Mouse (Mus musculus): ENCODE measurements at regions not wholly inside any gene's neighbourhood (a gene's known extent, or its start where the extent isn't known, plus 50 kb on each side); places are given as distances from the start of the nearest gene placed in this dataset.

DNA sequence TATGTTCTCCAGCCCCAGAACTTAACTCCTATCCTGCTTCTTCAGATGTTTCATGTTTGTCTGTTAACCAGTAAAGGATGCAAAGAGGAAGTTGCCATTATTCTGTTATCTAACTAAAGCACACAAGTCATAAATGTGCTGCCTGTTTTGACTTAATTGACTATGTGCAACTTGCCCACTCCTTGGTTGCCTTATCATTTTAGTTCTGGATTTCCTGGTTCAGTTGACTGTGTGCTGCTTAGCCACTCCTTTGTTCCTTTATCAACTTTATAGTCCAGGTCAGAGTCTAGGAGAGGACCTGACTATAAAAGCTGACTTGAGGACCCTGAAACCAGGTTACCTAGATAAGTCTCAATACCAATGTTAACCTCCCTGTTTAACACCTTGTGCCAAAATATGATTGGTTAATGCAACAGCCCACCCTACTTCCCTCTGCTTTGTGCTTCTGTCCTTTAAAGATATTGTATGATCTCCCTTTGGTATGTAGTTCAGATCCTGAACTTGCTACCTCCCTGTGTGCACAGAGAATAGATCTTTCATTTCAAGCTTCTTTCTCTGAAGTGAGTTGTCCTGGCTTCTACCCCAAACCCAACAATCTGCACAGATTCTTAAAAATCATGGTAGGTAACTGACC lies 721.2 kb upstream of the Lcorl start:
- ATAC-seq (ENCODE audit: insufficient read depth, low FRiP score) = peak; percentile 71
- H3K4me2 ChIP-seq (ENCODE audit: low read depth, low read length) = no peak overlapping the region
- no peaks in the 10 kb centered on the region for H3K9me3 ChIP-seq (replicated peaks; ENCODE audit: control insufficient read depth, low read length)
- H3K27ac ChIP-seq (ENCODE audit: low read length) = no peak overlapping the region
- no peak overlapping the region for H3K9ac ChIP-seq (ENCODE audit: low read length)
- H3K4me3 ChIP-seq (replicated peaks; ENCODE audit: low read length) = no peak overlapping the region
- H3K27me3 ChIP-seq (ENCODE audit: control insufficient read depth, insufficient read depth, low read length) = no peaks in the 10 kb centered on the region
- H3K4me1 ChIP-seq (ENCODE audit: control insufficient read depth, insufficient read depth, low read length) = no peaks in the 10 kb centered on the region
- H3K36me3 ChIP-seq (ENCODE audit: control insufficient read depth, insufficient read depth, low read length) = no peaks in the 10 kb centered on the region

DNA sequence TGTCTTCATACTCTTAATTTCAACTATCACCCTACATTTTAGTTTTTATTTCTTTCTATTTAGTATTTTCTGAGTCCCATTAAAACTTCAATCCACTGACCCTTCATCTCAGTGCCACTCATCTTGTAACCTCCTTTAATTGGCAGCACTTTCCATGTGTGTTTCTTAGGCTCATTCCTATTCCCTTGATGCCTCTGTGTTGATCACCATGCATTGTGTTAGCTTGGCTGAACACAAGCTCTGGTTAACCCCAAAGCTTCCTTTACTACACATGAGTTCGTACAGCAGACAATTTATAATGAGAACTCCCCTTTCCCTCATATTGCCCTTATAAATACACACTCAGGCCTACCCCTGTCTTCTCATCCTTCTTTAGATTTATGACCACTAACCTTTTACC lies 716.5 kb upstream of the Lcorl start:
- no peak overlapping the region for H3K9ac ChIP-seq (ENCODE audit: low read length)
- WGBS = 77% methylated on average over 1 of the region's 1 CpGs
- no peaks in the 10 kb centered on the region for H3K9me3 ChIP-seq (replicated peaks; ENCODE audit: control insufficient read depth, low read length)
- no peak overlapping the region for H3K27ac ChIP-seq (ENCODE audit: low read length)
- no peaks in the 10 kb centered on the region for H3K36me3 ChIP-seq (ENCODE audit: control insufficient read depth, insufficient read depth, low read length)
- no peaks in the 10 kb centered on the region for H3K27me3 ChIP-seq (ENCODE audit: control insufficient read depth, insufficient read depth, low read length)
- no peak overlapping the region for H3K4me3 ChIP-seq (replicated peaks; ENCODE audit: low read length)
- H3K4me2 ChIP-seq (ENCODE audit: low read depth, low read length) = no peak overlapping the region
- no peaks in the 10 kb centered on the region for H3K4me1 ChIP-seq (ENCODE audit: control insufficient read depth, insufficient read depth, low read length)
- no peak for ATAC-seq (ENCODE audit: insufficient read depth, low FRiP score)

DNA sequence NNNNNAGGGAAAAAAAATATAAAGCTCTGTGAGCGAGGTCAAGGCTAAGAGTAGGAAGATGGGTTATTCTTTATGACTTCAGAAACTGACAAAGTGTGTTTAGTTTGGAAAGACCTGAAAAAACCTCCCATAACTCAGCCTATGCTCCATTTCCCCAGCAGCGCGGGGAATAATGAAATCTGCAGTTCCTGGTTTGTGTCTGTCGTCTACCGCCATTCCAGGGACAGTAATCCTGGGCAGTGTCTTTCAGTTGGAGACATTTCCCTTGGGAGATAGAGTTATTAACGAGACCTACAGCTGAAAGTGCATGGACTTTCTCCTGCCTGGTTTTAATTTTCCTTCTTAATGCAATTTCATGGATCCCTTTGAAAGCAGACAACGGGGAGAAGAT lies 715.9 kb upstream of the Lcorl start:
- Histone ChIP-seq H3K27me3 (ENCODE audit: control insufficient read depth, insufficient read depth, low read length) (no peaks in the 10 kb centered on the region), H3K4me1 (ENCODE audit: control insufficient read depth, insufficient read depth, low read length) (no peaks in the 10 kb centered on the region), H3K4me2 (ENCODE audit: low read depth, low read length) (no peak overlapping the region), H3K9ac (ENCODE audit: low read length) (no peak overlapping the region), H3K9me3 (replicated peaks; ENCODE audit: control insufficient read depth, low read length) (no peaks in the 10 kb centered on the region), H3K27ac (ENCODE audit: low read length) (no peak overlapping the region), H3K4me3 (replicated peaks; ENCODE audit: low read length) (no peak overlapping the region), H3K36me3 (ENCODE audit: control insufficient read depth, insufficient read depth, low read length) (no peaks in the 10 kb centered on the region)
- no peak for ATAC-seq (ENCODE audit: insufficient read depth, low FRiP score)
- 58% methylated on average over 7 of the region's 7 CpGs for WGBS

DNA sequence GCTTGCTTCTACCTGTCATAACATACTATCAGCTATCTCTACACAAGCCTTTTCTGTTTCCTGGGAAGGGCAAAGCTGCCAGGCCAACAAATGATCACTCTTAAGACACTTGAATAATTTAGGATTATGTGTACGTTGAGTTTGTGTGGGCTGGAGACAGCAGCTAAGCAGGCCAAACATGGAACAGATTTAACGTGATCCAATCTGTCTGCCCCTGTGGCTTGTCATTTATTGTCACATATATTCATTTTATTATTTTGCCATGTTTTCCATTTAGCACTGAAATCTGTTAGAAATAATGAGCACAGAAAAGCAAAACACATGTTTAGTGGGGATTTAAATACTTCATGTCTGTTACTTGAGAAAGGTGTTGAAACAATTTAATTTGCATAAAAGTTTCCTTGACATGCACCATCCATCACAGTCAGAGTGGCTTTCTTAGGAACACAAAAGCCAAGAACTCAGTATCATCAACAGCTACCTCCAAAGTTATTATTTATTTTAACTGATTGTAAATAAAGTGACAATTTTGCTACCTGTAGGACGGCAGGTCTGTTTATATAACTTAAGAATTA lies 699.4 kb upstream of the Lcorl start:
- H3K4me3 ChIP-seq (replicated peaks; ENCODE audit: low read length) = no peak overlapping the region
- H3K4me1 ChIP-seq (ENCODE audit: control insufficient read depth, insufficient read depth, low read length) = no peaks in the 10 kb centered on the region
- ATAC-seq (ENCODE audit: insufficient read depth, low FRiP score) = no peak
- 52% methylated on average over 3 of the region's 3 CpGs for WGBS
- H3K9me3 ChIP-seq (replicated peaks; ENCODE audit: control insufficient read depth, low read length) = no peaks in the 10 kb centered on the region
- no peaks in the 10 kb centered on the region for H3K36me3 ChIP-seq (ENCODE audit: control insufficient read depth, insufficient read depth, low read length)
- H3K27me3 ChIP-seq (ENCODE audit: control insufficient read depth, insufficient read depth, low read length) = no peaks in the 10 kb centered on the region
- H3K9ac ChIP-seq (ENCODE audit: low read length) = no peak overlapping the region
- no peak overlapping the region for H3K4me2 ChIP-seq (ENCODE audit: low read depth, low read length)
- no peak overlapping the region for H3K27ac ChIP-seq (ENCODE audit: low read length)

DNA sequence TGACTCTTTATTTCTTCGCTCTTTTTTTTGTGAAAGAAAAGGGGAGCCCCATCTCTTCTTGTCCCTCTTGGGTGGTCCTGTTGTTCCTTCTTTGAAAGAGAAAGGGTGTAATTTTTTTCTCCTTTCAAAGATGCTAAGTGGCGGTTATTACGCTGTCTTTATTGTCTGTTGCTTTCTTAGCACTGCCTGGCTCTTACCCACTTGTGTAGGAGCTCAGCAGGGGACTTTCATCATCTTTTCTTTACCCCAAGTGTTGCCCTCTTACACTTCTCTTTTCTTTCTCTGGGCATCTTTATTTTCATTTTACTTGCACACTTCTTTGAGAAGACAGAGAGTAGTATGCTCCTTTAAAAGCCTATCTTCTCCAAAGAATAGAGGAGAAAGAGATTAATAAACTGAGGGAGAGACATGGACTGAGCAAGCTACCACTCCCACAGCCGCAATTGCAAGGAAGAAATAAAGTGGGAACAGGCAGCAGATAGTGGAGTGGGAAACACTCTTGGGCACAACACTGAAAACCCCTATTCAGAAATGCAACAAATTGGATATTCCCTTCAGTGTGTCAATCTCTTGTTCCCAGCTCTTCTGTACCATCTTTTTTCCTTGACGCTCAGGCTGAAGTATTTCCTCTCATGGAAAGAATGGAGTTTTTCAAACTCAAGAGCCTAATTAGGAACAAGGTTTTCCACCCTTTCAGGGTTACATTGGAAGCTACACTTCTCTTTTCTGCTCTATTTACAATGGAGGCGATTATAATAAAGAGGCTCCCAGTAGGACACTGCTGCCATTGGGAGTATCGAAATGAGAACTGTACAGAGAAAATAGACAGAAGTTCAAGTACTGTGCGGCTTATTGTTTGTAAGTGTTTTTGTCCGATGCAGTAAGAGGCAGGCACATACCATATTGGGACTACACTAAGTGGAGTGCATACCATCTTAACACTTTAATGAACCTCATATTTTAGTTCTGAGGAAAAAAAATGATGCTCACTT lies 684.2 kb upstream of the Lcorl start:
- 89% methylated on average over 9 of the region's 9 CpGs for WGBS
- Histone ChIP-seq H3K9ac (ENCODE audit: low read length) (no peak overlapping the region), H3K9me3 (replicated peaks; ENCODE audit: control insufficient read depth, low read length) (no peaks in the 10 kb centered on the region), H3K36me3 (ENCODE audit: control insufficient read depth, insufficient read depth, low read length) (no peaks in the 10 kb centered on the region), H3K27me3 (ENCODE audit: control insufficient read depth, insufficient read depth, low read length) (no peaks in the 10 kb centered on the region), H3K27ac (ENCODE audit: low read length) (no peak overlapping the region), H3K4me3 (replicated peaks; ENCODE audit: low read length) (no peak overlapping the region), H3K4me1 (ENCODE audit: control insufficient read depth, insufficient read depth, low read length) (no peaks in the 10 kb centered on the region), H3K4me2 (ENCODE audit: low read depth, low read length) (no peak overlapping the region)
- no peak for ATAC-seq (ENCODE audit: insufficient read depth, low FRiP score)

All from stomach, embryonic 16.5 days (tissue).